Mouse (Mus musculus): ENCODE measurements at regions not wholly inside any gene's neighbourhood (a gene's known extent, or its start where the extent isn't known, plus 50 kb on each side); places are given as distances from the start of the nearest gene placed in this dataset.

GRCm38 (mm10) chr3:40456070-40456469 is 75.0 kb upstream of the Intu start:
- no peak for TF ChIP-seq CTCF (IDR thresholded peaks at IDR 0.05; ENCODE audit: borderline replicate concordance, insufficient read depth, low read depth, low read length)
- no peak for TF ChIP-seq POLR2A (IDR thresholded peaks at IDR 0.05; ENCODE audit: borderline replicate concordance, insufficient read depth, low read length)
